Mouse (Mus musculus) neural tube, embryonic 11.5 days (tissue): ENCODE measurements around the gene Dnajc22. TPM values are rescaled to one million over a fixed set of nuclear protein-coding genes. Genes with fewer than 3 reads are reported as not detected.
A peak's percentile ranks its signal among the peaks of the same experiment; 100 is the strongest.
"Not testable (repeated sequence)": the region's sequence is repeated elsewhere in the genome, so short reads cannot be mapped to it uniquely, and the experiment has no call there.

Experiments used
- ATAC-seq: fragments of 200-750 bp; cut with Nextera tagmentation; 2 replicates; pipeline ENCODE4 v1.8.0; 2017; ENCODE audit warnings: moderate number of reproducible peaks, mild to moderate bottlenecking, moderate TSS enrichment, moderate library complexity; ENCODE audit not compliant: insufficient read depth, low FRiP score, low TSS enrichment
- DNase-seq: peaks from one replicate; pipeline ENCODE4 v3.0.0-alpha.2; 2015; ENCODE audit warnings: low spot score
- H3K27ac ChIP-seq: fragments of 300-500 bp; sonication (generic); 2 replicates; pipeline ENCODE4 v1.5.1; 2014; ENCODE audit warnings: low read depth, mild to moderate bottlenecking, low read length
- H3K27me3 ChIP-seq: fragments of 300-500 bp; sonication (generic); 2 replicates; pipeline ENCODE4 v1.6.1; 2014; ENCODE audit warnings: mild to moderate bottlenecking, low read length, mixed read lengths; ENCODE audit not compliant: control insufficient read depth, insufficient read depth
- H3K36me3 ChIP-seq: fragments of 300-500 bp; sonication (generic); 2 replicates; pipeline ENCODE4 v1.6.1; 2014; ENCODE audit warnings: mild to moderate bottlenecking, low read length, moderate library complexity, mixed read lengths; ENCODE audit not compliant: control insufficient read depth, insufficient read depth
- H3K4me1 ChIP-seq: fragments of 300-500 bp; sonication (generic); 2 replicates; pipeline ENCODE4 v1.6.1; 2014; ENCODE audit warnings: low read length, mixed read lengths; ENCODE audit not compliant: control insufficient read depth, insufficient read depth
- H3K4me2 ChIP-seq: fragments of 300-500 bp; sonication (generic); 2 replicates; pipeline ENCODE4 v1.6.1; 2014; ENCODE audit warnings: low read depth, mild to moderate bottlenecking, moderate library complexity
- H3K4me3 ChIP-seq: fragments of 300-500 bp; sonication (generic); 2 replicates; pipeline ENCODE4 v1.5.1; 2014; ENCODE audit warnings: low read depth, low read length
- H3K9ac ChIP-seq: fragments of 300-500 bp; sonication (generic); 2 replicates; pipeline ENCODE4 v1.6.1; 2014; ENCODE audit warnings: mild to moderate bottlenecking, low read length
- H3K9me3 ChIP-seq: fragments of 300-500 bp; sonication (generic); 2 replicates; pipeline ENCODE4 v1.6.1; 2016; ENCODE audit warnings: low read length; ENCODE audit not compliant: control insufficient read depth
- WGBS: fragments of 180-500 bp; shearing (Covaris S2); extraction: QIAGEN DNeasy Blood & Tissue Kit; methylation state at CpG from one replicate; pipeline ENCODE4 v1.1.7; 2014; 5-methylcytosine and 5-hydroxymethylcytosine counted together
- polyA plus RNA-seq: library from polyadenylated mRNA; unstranded; fragments of >200 nt; fragmentation: Nextera tagmentation; extraction: Ambion mirVana; gene quantifications from 2 replicates; pipeline ENCODE4 v1.2.1, GENCODE M21; 2014

The Dnajc22 gene
- polyA plus RNA-seq, result 0.19 and 0.41 TPM in 2 replicates

- H3K27ac ChIP-seq, result peak within 1 kb of the TSS; percentile 65
- H3K36me3 ChIP-seq, result no peaks in the 10 kb centered on the region
- 8% methylated on average over 8 of the region's 8 CpGs for WGBS
- H3K4me1 ChIP-seq, result peaks cover 48% of the 10 kb centered on the region
- H3K9ac ChIP-seq, result peak within 1 kb of the TSS; percentile 29
- H3K9me3 ChIP-seq, result no peaks in the 10 kb centered on the region
- DNase-seq (peak; percentile 30), ATAC-seq (no peak)
- peak within 1 kb of the TSS; percentile 37 for H3K4me3 ChIP-seq
- peak within 1 kb of the TSS; percentile 67 for H3K4me2 ChIP-seq
- H3K27me3 ChIP-seq, result peaks cover 79% of the 10 kb centered on the region
These were observed at the start of gene Dnajc22 for GRCm38 (mm10) chr15:99092870-99093269. Dnajc22 (plus strand) TSS chr15:99093170.

- no peaks in the 10 kb centered on the region for H3K27me3 ChIP-seq
- no peaks in the 10 kb centered on the region for H3K4me1 ChIP-seq
- ATAC-seq (no peak), DNase-seq (peak; percentile 15)
- H3K9me3 ChIP-seq, result no peaks in the 10 kb centered on the region
- no peak overlapping the region for H3K9ac ChIP-seq
- WGBS, result 64% methylated on average over 3 of the region's 3 CpGs
- H3K4me2 ChIP-seq, result no peak overlapping the region
- H3K27ac ChIP-seq, result no peak overlapping the region
- H3K4me3 ChIP-seq, result no peak overlapping the region
- H3K36me3 ChIP-seq, result no peaks in the 10 kb centered on the region
These were observed 48.1 kb upstream of the Dnajc22 start for GRCm38 (mm10) chr15:99044854-99045253.

- not testable (repeated sequence) for ATAC-seq, H3K9ac ChIP-seq, DNase-seq, H3K4me2 ChIP-seq, H3K4me1 ChIP-seq, H3K27me3 ChIP-seq, H3K27ac ChIP-seq, H3K4me3 ChIP-seq, H3K36me3 ChIP-seq, H3K9me3 ChIP-seq
- WGBS, result 91% methylated on average over 6 of the region's 6 CpGs
These were observed 47.2 kb upstream of the Dnajc22 start for GRCm38 (mm10) chr15:99045734-99046133.

- peak; percentile 65 for DNase-seq
- Histone ChIP-seq H3K9ac (no peak overlapping the region), H3K4me2 (no peak overlapping the region), H3K4me1 (0 out of 2 replicates have a peak, but pooled peaks cover 3% of the 10 kb centered on the region), H3K27me3 (peaks cover 21% of the 10 kb centered on the region), H3K9me3 (no peaks in the 10 kb centered on the region), H3K4me3 (no peak overlapping the region), H3K36me3 (no peaks in the 10 kb centered on the region), H3K27ac (no peak overlapping the region)
- ATAC-seq, result no peak
- 36% methylated on average over 13 of the region's 13 CpGs for WGBS
These were observed 43.3 kb upstream of the Dnajc22 start for GRCm38 (mm10) chr15:99049473-99050253.

GRCm38 (mm10) chr15:99053373-99053772 lies 39.6 kb upstream of the Dnajc22 start:
- no peak overlapping the region for H3K4me2 ChIP-seq
- 0 out of 2 replicates have a peak, but pooled peaks cover 6% of the 10 kb centered on the region for H3K4me1 ChIP-seq
- H3K27ac ChIP-seq, result no peak overlapping the region
- H3K36me3 ChIP-seq, result no peaks in the 10 kb centered on the region
- H3K9me3 ChIP-seq, result no peaks in the 10 kb centered on the region
- peaks cover 58% of the 10 kb centered on the region for H3K27me3 ChIP-seq
- ATAC-seq (no peak), DNase-seq (peak; percentile 44)
- WGBS, result 3% methylated on average over 9 of the region's 9 CpGs
- no peak overlapping the region for H3K4me3 ChIP-seq
- H3K9ac ChIP-seq, result no peak overlapping the region

- H3K27me3 ChIP-seq, result peaks cover 65% of the 10 kb centered on the region
- H3K9me3 ChIP-seq, result no peaks in the 10 kb centered on the region
- WGBS, result under 1% methylated on average over 29 of the region's 30 CpGs
- no peak for ATAC-seq
- H3K4me3 ChIP-seq, result peak within 1 kb of the TSS; percentile 25
- H3K27ac ChIP-seq, result no peak within 1 kb of the TSS
- DNase-seq, result no peak
- peak within 1 kb of the TSS; percentile 41 for H3K4me2 ChIP-seq
- 0 out of 2 replicates have a peak, but pooled peaks cover 6% of the 10 kb centered on the region for H3K4me1 ChIP-seq
- peak within 1 kb of the TSS; percentile 27; the same call in 1 of the 2 replicates for H3K9ac ChIP-seq
- no peaks in the 10 kb centered on the region for H3K36me3 ChIP-seq
These were observed 37.9 kb upstream of the Dnajc22 start, which contains the start of gene Prph for GRCm38 (mm10) chr15:99055040-99055439. Prph (plus strand) TSS chr15:99055174.

GRCm38 (mm10) chr15:99055511-99055961 lies 37.4 kb upstream of the Dnajc22 start:
- H3K27ac ChIP-seq, result no peak overlapping the region
- H3K4me1 ChIP-seq, result 0 out of 2 replicates have a peak, but pooled peaks cover 6% of the 10 kb centered on the region
- ATAC-seq, result no peak; the same call in 1 of the 2 replicates
- H3K36me3 ChIP-seq, result no peaks in the 10 kb centered on the region
- peak overlapping the region; percentile 27; the same call in 1 of the 2 replicates for H3K9ac ChIP-seq
- H3K27me3 ChIP-seq, result peaks cover 65% of the 10 kb centered on the region
- H3K9me3 ChIP-seq, result no peaks in the 10 kb centered on the region
- peak overlapping the region; percentile 25 for H3K4me3 ChIP-seq
- WGBS, result under 1% methylated on average over 20 of the region's 37 CpGs
- H3K4me2 ChIP-seq, result peak overlapping the region; percentile 41
- peak; percentile 55 for DNase-seq

- no peak overlapping the region for H3K9ac ChIP-seq
- DNase-seq, result peak; percentile 44
- H3K36me3 ChIP-seq, result no peaks in the 10 kb centered on the region
- no peak overlapping the region for H3K27ac ChIP-seq
- H3K27me3 ChIP-seq, result peaks cover 65% of the 10 kb centered on the region
- H3K9me3 ChIP-seq, result no peaks in the 10 kb centered on the region
- 6% methylated on average over 14 of the region's 14 CpGs for WGBS
- H3K4me3 ChIP-seq, result peak overlapping the region; percentile 3; the same call in 1 of the 2 replicates
- no peak for ATAC-seq
- H3K4me1 ChIP-seq, result 0 out of 2 replicates have a peak, but pooled peaks cover 6% of the 10 kb centered on the region
- H3K4me2 ChIP-seq, result no peak overlapping the region
These were observed 36.6 kb upstream of the Dnajc22 start for GRCm38 (mm10) chr15:99056332-99056731.
